Mouse (Mus musculus) limb, embryonic 10.5 days (tissue): ENCODE results near the gene Zfp978. TPM values are rescaled to one million over a fixed set of nuclear protein-coding genes. Genes with fewer than 3 reads are reported as not detected.
"Not testable (repeated sequence)": the region's sequence is repeated elsewhere in the genome, so short reads cannot be mapped to it uniquely, and the experiment has no call there.

Experiments
- DNase-seq: peaks from one replicate; pipeline ENCODE4 v3.0.0-alpha.2; 2017; ENCODE audit warnings: low spot score
- H3K27ac ChIP-seq: fragments of 300-500 bp; sonication (generic); 2 replicates; pipeline ENCODE4 v1.5.1; 2016; ENCODE audit warnings: mild to moderate bottlenecking
- H3K27me3 ChIP-seq: fragments of 300-500 bp; sonication (generic); 2 replicates; pipeline ENCODE4 v1.6.1; 2016; ENCODE audit warnings: low read depth, mild to moderate bottlenecking; ENCODE audit not compliant: poor library complexity, severe bottlenecking
- H3K36me3 ChIP-seq: fragments of 300-500 bp; sonication (generic); 2 replicates; pipeline ENCODE4 v1.6.1; 2016; ENCODE audit warnings: mild to moderate bottlenecking, moderate library complexity
- H3K4me1 ChIP-seq: fragments of 300-500 bp; sonication (generic); 2 replicates; pipeline ENCODE4 v1.6.1; 2016
- H3K4me3 ChIP-seq: fragments of 300-500 bp; sonication (generic); 2 replicates; pipeline ENCODE4 v1.5.1; 2016; ENCODE audit warnings: mild to moderate bottlenecking, moderate library complexity
- H3K9me3 ChIP-seq: fragments of 300-500 bp; sonication (generic); replicated peaks from 2 replicates; pipeline ENCODE4 v1.6.1; 2016; ENCODE audit warnings: mild to moderate bottlenecking
- WGBS: fragments of 180-500 bp; shearing (Covaris S2); methylation state at CpG from one replicate; pipeline ENCODE4 v1.1.7; 2016; 5-methylcytosine and 5-hydroxymethylcytosine counted together
- polyA plus RNA-seq: library from polyadenylated mRNA; unstranded; fragments of >200 nt; fragmentation: Nextera tagmentation; extraction: Ambion mirVana; gene quantifications from 2 replicates; pipeline ENCODE4 v1.2.1, GENCODE M21; 2016

Zfp978 gene
- 0.15 TPM in 1 of 2 replicates, not detected in the other for polyA plus RNA-seq

DNA sequence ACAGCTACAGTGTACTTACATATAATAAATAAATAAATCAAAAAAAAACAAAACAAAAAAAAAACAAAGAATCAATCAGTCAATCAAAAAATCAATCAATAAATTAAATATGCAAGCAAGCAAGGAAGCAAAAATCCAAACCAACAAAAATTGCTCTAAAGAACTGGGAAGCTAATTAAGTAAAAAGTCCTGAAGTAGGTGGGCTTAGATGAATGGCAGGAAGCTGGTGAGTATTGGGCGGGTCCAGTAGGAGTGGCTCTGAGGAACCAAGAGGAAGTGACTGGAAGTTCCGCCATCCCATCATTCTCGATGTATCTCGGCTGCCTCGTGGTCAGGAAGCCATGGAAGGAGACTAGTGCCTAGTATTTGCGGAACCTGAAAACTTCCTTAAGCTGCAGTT, at the start of gene Zfp978:
Gene Zfp978 (plus strand): TSS at position 301 of the 400 bp plus-strand sequence.
- DNase-seq, H3K36me3 ChIP-seq, H3K27me3 ChIP-seq, H3K4me3 ChIP-seq, H3K27ac ChIP-seq, H3K9me3 ChIP-seq, H3K4me1 ChIP-seq: not testable (repeated sequence)
- WGBS, result no CpG with 5 or more reads among the region's 6 CpGs

DNA sequence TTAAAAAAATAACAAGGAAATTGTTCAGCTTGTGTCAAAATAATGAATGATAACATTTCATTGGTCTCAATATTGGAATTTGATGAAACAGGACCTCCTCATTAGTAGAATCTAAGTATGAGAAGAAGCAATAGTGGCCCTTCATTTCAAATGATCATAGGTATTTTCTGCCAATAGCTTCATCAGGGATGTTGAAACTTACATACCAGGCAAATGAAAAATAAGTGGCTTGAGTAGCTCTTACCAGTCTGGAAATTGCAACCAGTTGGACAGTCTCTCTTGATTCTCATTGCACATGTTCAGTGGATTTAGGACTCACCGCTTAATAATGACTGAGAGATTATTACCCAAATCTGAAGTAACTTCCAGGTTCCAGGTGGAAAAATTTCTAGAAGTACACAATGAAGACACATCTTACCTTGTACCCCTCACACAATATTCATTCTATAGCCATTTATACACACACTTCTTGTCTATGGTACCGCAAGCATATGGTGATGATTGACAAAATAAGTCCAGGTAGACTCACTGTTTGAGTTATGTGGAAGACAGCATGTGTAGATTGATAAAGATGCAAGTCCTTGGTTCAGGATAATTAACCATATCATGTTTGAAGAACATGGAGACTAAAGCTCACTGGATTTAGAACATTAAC, 25.9 kb upstream of the Zfp978 start:
- not testable (repeated sequence) for H3K4me1 ChIP-seq, DNase-seq, H3K36me3 ChIP-seq, H3K4me3 ChIP-seq, H3K27me3 ChIP-seq, H3K27ac ChIP-seq
- 92% methylated on average over 2 of the region's 2 CpGs for WGBS
- peaks cover 50% of the 10 kb centered on the region for H3K9me3 ChIP-seq

DNA sequence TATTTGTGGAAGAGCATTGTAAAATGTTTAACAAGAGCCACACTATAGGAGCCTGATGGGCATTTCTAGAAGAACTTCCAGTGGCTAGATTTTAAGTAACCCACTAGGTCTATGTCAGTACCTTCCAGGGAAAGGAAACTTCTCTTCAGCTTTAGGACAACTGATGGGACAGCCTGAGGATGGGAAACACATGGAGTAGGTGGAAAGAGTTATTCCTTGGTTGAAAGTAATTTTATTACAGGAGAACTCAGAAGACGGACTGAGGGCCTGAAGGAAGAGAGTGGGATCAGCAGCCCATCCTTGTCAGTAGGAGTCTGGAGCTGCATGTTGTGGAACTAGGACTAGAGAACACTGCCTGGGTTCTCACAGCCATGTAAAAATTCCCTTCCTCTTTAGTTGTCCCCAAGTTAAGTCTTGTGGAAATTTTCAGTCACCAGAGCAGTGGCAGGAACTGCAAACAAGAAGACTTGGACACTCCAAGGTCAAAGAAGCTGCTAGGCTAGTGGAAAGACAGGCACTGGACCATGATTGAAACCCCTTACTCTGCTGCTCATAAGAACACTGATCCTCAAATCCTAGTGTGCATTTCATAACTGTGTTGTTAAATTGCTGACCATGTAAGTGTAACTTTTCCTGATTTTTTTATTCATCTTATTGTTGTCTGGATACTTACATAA, 25.3 kb upstream of the Zfp978 start:
- H3K4me1 ChIP-seq, H3K36me3 ChIP-seq, H3K27me3 ChIP-seq, H3K4me3 ChIP-seq, H3K27ac ChIP-seq: not testable (repeated sequence)
- H3K9me3 ChIP-seq, result peaks cover 55% of the 10 kb centered on the region
- peak; percentile 34 for DNase-seq
- WGBS, result 29% methylated on average over 1 of the region's 1 CpGs

DNA sequence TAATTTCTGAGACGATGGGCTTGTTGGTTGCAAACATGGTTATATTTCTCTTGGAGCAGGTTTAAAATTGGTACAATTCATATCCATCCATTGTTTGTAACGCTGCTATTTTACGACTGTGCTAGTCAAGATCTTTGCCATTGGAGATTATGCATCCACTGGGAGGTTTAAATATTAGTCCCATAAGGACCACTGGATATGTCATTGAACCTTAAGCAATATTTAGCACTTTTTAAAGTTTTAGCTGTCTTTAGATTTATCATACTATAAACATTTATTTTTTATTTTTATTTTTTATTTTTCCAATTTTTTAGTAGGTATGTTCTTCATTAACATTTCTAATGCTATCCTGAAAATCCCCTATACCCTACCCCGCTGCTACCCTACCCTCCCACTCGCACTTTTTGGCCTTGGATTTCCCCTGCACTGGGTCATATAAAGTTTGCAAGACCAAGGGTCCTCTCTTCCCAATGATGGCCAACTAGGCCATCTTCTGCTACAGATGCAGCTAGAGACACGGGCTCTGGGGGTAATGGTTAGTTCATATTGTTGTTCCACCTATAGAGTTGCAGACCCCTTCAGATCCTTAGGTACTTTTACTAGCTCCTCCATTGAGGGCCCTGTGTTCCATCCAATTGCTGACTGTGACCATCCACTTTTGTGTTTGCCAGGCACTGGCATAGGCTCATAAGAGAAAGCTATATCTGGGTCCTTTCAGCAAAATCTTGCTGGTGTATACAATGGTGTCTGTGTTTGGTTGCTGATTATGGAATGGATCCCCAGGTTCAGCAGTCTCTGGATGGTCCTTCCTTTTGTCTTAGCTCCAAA, 24.5 kb upstream of the Zfp978 start:
- not testable (repeated sequence) for H3K4me1 ChIP-seq, H3K4me3 ChIP-seq, H3K27ac ChIP-seq, H3K27me3 ChIP-seq, H3K36me3 ChIP-seq
- peaks cover 56% of the 10 kb centered on the region for H3K9me3 ChIP-seq
- DNase-seq, result peak; percentile 37
- 69% methylated on average over 6 of the region's 6 CpGs for WGBS

DNA sequence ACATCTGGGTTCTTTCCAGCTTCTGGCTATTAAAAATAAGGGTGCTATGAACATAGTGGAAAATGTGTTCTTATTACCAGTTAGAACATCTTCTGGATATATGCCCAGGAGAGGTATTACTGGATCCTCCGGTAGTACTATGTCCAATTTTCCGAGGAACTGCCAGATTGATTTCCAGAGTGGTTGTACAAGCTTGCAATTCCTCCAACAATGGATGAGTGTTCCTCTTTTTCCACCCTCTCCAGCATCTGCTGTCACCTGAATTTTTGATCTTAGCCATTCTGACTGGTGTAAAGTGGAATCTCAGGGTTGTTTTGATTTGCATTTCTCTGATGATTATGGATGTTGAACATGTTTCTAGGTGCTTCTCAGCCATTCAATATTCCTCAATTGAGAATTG, 23.6 kb upstream of the Zfp978 start:
- peaks cover 56% of the 10 kb centered on the region for H3K9me3 ChIP-seq
- WGBS, result 93% methylated on average over 2 of the region's 2 CpGs
- not testable (repeated sequence) for H3K4me3 ChIP-seq, H3K36me3 ChIP-seq, DNase-seq, H3K4me1 ChIP-seq, H3K27me3 ChIP-seq, H3K27ac ChIP-seq

DNA sequence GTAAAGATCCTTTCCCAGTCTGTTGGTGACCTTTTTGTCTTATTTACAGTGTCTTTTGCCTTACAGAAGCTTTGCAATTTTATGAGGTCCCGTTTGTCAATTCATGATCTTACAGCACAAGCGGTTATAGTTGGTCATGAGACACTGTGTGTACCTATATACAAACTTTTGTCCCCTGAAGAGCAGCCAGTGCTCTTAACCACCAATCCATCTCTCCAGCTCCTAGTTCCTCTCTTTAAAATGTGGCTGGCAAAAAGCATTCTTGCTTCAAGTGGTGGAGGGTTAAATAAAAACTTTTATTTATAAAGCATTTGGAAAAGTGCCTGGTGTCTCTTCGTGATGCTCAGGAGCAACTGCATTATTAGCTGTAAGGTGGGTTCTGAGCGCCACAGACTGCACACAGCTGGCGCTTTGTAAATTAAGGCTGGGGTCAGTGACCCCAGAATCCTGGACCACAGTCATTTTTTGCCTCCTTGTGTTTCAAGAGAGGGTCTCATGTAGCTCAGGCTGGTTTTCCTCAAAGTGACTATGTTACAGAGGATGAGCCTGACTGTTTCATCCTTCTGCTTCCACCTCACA, 23.0 kb upstream of the Zfp978 start:
- 74% methylated on average over 5 of the region's 5 CpGs for WGBS
- no peaks in the 10 kb centered on the region for H3K36me3 ChIP-seq
- no peak for DNase-seq
- H3K4me3 ChIP-seq, result no peak overlapping the region
- peaks cover 60% of the 10 kb centered on the region for H3K9me3 ChIP-seq
- no peak overlapping the region for H3K27ac ChIP-seq
- H3K27me3 ChIP-seq, result no peaks in the 10 kb centered on the region
- no peaks in the 10 kb centered on the region for H3K4me1 ChIP-seq

DNA sequence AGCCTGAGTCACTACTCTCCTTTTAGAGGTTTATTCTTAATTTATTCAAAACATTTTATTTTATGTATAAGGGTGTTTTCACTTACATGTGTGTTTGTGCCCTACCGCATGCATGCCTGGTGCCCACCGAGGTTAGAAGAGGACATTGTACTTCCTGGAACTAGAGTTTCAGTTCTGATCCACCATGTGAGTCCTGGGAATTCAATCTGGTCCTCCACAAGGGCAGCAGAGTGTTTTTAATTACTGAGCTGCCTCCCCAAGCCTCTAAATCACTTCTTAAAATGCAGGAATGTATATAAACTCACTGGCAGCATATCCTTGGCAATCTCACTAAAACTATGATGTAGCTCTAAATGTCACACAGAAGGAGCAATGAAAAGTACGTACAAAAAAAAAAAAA, 22.4 kb upstream of the Zfp978 start:
- not testable (repeated sequence) for DNase-seq, H3K27ac ChIP-seq, H3K4me1 ChIP-seq, H3K27me3 ChIP-seq, H3K4me3 ChIP-seq, H3K36me3 ChIP-seq
- H3K9me3 ChIP-seq, result peaks cover 66% of the 10 kb centered on the region
- WGBS, result 82% methylated on average over 3 of the region's 3 CpGs

DNA sequence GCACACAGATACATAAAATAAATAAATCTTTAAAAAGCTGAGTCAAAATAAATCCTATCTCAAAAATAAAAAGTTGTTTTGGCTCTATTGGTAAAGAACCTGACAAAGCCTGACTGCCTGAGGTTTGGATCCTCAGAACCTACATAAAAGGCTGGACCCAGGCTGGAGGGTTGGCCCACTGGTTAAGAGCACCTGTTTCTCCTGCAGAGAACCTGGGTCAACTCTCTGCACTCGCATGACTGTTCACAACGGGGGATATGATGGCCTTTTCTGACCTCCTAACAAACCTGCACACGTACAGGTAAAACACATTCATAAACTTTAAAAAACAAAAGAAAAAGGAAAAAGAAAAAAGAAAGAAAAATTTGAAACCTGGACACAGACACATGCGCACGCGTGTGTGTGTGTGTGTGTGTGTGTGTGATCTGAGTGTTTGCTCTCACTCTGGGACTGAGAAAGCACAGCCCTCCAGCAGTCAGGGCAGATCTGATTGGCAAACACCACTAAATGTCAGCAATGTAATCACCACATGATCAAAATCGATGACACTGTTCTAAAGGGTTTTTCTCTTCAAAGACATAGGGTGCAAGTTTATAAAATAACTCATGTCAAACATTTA, 21.4 kb upstream of the Zfp978 start:
- H3K9me3 ChIP-seq, result peaks cover 62% of the 10 kb centered on the region
- not testable (repeated sequence) for DNase-seq, H3K27ac ChIP-seq, H3K27me3 ChIP-seq, H3K4me1 ChIP-seq, H3K36me3 ChIP-seq, H3K4me3 ChIP-seq
- WGBS, result 75% methylated on average over 7 of the region's 7 CpGs

DNA sequence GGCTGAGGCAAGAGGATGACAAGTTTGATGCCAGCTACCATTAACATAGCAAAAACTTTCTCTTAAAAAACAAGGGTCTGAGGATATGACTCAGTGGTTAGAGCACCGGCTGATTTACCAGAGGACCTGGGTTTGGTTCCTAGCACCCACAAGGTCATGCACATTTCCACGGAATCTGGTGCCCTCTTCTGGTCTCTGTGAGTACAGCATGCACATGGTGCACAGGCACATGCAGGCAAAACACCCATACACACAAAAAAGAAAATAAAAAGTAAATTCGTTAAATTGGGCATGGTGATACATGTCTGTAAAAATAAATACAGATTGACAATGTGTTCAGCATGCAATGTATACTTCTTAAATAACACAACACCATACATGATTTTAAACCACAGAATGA, 20.9 kb upstream of the Zfp978 start:
- H3K4me1 ChIP-seq, result not testable (repeated sequence)
- 73% methylated on average over 3 of the region's 3 CpGs for WGBS
- peaks cover 59% of the 10 kb centered on the region for H3K9me3 ChIP-seq

DNA sequence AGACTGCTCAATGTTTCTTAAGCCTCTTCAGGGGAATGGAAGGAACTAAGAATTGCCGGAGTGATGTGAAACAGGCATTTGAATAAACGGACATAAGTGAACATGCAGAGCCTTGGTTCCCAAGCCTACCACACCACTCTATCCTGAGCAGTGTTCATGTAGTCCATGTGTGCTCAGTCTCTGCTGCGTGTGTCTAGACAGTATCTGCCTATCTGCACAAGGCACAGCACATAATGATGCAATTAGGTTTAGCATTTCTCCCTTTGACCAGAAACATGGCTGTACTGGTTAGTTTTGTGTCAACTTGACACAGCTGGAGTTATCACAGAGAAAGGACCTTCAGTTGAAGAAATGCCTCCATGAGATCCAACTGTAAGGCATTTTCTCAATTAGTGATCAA, 20.2 kb upstream of the Zfp978 start:
- not testable (repeated sequence) for H3K4me1 ChIP-seq, H3K36me3 ChIP-seq, DNase-seq, H3K27ac ChIP-seq, H3K4me3 ChIP-seq, H3K27me3 ChIP-seq
- H3K9me3 ChIP-seq, result peaks cover 54% of the 10 kb centered on the region
- 86% methylated on average over 3 of the region's 3 CpGs for WGBS

More for the DNA sequence above, 20.9 kb upstream of the Zfp978 start:
- H3K36me3 ChIP-seq, H3K27ac ChIP-seq, H3K27me3 ChIP-seq, H3K4me3 ChIP-seq, DNase-seq: not testable (repeated sequence)

DNA sequence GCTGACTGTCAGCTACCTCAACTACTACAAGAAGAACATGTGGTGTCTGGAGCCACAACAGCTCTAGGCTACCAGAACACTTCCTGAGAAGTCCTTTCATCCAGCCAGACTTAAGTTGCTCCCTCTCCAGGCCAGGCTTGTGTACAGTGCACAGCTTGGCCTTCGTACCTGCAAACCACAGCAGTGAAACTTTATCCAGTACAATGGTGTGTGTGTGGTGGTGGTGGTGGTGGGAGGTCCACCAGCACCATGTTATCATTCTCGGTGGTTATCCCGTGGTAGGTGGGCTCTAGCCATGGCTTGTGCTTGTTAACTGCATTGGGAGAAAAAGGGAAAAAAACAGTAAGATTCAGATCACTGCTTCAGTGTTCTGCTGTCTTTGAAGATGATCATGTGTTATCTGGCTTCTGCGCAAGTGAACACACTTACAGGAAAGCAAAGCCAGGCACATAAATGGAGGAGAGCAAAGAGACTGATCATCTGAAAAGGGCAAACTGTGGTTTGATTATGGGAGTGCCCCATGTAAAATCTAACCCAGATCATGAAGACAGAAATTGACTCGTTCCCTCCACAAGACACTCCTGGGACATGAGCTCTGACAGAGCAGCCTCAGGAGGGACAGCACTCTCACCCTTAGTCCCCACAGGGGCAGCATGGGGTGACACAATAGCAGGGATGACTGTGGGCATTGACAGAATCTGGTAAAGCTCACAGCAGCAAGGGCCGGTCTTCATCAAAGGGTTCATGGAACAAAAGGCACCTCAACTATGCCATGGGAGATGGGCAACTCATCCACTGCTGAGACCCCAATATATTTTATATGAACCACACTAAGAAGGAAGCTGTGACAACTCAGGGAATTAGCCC, 17.8 kb upstream of the Zfp978 start:
- not testable (repeated sequence) for H3K4me3 ChIP-seq, H3K27ac ChIP-seq, H3K4me1 ChIP-seq, H3K27me3 ChIP-seq, H3K36me3 ChIP-seq
- peak; percentile 34 for DNase-seq
- WGBS, result 80% methylated on average over 6 of the region's 6 CpGs
- H3K9me3 ChIP-seq, result peaks cover 32% of the 10 kb centered on the region

DNA sequence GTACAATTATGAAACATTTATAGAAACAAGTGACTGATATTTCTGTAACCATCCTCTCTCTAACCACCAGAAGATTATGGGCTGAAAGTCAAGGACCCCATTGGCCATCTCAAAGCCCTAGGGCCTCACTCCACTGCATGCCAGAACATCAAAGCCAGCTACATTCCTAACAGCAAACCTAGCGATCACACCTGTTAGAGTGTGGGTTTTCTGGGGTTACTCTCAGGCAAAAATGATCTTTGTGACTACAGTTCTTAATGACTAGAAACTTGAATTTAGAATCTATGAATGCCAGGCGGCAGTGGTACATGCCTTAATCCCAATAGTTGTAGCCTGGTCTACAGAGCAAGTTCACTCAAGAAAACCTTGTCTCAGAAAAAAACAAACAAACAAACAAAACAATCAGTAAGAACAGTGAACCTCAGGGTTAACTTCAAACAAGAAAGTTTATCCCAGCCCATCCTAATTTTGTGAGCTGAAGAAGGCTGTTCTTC, 16.0 kb upstream of the Zfp978 start:
- H3K4me3 ChIP-seq, H3K27me3 ChIP-seq, H3K27ac ChIP-seq, H3K36me3 ChIP-seq, DNase-seq, H3K4me1 ChIP-seq: not testable (repeated sequence)
- peaks cover 33% of the 10 kb centered on the region for H3K9me3 ChIP-seq
- 88% methylated on average over 2 of the region's 2 CpGs for WGBS
